Mouse (Mus musculus) kidney, postnatal 25 days (tissue): ENCODE measurements at regions not wholly inside any gene's neighbourhood (a gene's known extent, or its start where the extent isn't known, plus 50 kb on each side); places are given as distances from the start of the nearest gene placed in this dataset.

Source experiments
- DNase-seq, 2 experiments: peaks; one replicate each; pipeline ENCODE4 v3.0.0; 2021; ENCODE audit warnings: mixed read lengths in 2 of 2

- DNase-seq = peak; percentile 62 to 66
Measured at GRCm38 (mm10) chr15:93699971-93700370, 104.3 kb upstream of the Prickle1 start.

- DNase-seq = no peak
Measured at GRCm38 (mm10) chr15:93698182-93698822, 102.6 kb upstream of the Prickle1 start.

DNA sequence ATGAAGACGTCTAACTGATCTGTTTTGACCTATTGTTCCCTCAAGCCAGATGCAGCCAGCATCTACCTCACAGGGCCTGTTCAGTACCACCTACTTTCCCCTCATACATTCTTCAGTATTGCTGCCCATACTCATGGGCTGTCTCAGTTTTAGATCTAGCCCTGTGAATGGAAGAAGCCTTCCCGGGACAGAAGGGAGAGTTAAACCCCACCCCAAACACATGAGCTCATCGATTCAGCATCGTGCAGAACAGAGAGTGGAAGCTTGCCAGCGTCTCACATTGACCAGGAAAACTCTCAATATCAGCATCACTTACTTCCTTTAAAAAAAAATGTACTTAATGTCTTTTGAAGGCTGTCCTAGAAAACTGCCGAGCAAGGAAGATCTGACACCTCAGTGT is 95.0 kb upstream of the Prickle1 start:
- no peak for DNase-seq

DNA sequence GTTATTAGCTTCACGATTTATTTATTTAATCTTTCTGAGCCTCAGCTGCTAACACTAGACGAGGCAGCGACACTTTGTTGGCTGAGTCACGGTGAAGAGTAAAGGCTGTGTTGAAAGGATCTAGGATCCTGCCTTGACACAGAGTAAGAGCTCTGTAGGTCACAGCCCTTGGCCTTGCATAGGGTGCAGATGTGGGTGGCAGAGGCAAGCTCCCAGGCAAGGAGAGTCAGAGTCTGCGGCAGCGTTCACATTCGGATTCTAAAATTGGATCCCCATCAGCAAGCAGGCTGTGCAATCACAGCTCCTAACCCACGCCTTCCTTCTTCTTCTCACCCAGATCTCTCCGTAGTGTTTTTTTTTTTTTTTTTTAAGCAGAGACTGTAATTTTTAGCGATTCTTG is 94.3 kb upstream of the Prickle1 start:
- no peak for DNase-seq

DNA sequence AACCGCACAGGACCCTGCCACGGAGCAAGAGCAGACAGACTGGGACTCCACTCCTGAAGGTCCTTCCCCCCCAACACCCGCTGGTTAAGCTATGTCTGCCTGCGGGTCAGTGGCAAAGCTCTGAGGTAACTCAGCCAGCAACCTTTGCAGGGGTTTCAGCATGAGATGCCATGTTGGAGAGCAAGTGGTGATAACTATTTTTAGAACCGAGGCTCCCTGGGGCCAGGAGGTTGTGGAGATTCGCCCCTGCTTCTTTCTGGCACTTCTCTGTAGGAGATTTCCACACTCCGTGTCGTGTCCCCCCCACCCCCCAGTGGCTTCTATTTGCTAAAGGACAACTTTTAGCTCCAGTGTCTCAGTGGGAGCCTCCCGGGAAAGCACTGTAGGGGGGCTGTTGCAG is 90.7 kb upstream of the Prickle1 start:
- no peak for DNase-seq

GRCm38 (mm10) chr15:93681602-93682001 is 85.9 kb upstream of the Prickle1 start:
- DNase-seq = no peak

DNA sequence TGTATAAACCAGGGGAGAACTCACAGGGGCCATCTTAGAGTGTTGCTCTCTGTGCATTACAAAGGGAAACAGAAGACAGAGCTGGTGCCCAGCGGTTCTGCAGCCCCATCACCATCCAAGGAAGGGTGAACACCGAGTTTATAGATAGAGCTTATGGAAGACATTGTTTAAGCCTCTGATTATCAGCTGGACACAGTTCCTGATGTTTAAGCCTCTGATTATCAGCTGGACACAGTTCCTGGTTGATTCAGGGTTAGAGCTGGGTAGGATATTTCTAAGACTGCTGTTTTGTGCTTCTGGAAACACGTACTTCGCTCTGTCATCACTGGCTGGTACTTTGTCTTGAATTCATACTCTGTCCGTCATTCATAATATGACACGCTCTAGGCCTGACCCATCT is 79.9 kb upstream of the Prickle1 start:
- no peak for DNase-seq

- no peak for DNase-seq
Measured at GRCm38 (mm10) chr15:93673976-93674375, 78.3 kb upstream of the Prickle1 start.

- no peak for DNase-seq
Measured at GRCm38 (mm10) chr15:93663876-93664275, 68.2 kb upstream of the Prickle1 start.

GRCm38 (mm10) chr15:93662601-93663000 is 66.9 kb upstream of the Prickle1 start:
- no peak for DNase-seq

- DNase-seq = no peak
Measured at GRCm38 (mm10) chr15:93661801-93662200, 66.1 kb upstream of the Prickle1 start.

DNA sequence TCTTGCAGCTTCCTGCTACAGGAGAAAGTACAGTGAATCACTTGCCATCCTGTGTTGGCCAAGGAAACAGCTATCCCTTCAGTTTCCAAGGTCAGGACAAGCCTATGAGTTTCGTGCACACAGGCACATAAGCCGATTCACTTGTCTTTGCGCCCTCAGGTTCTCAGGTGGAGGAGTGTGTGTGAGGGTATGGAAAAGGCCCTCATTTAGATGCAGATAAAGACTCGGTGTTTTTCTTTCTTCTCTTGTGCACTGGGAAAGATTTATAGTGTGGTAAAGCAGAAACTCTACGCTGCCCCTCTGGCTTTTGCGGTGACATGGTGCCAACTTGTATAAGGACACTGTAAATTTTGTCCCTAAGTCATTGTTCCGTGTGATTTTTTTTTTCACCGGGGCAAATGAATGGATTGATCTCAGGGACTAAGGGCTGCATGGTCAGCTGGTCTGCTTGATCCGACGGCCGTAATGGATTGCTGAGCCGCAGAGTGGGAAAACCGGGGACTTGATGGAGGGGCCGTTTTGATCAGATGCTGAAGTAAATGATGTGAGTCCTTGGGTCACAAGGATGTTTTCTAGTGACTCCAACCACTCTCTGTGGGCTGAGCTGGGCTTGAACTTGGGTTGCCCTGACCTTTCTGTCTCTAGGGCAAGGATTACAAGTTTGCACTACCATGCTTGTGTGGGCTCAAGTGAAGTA is 65.4 kb upstream of the Prickle1 start:
- DNase-seq = no peak

DNA sequence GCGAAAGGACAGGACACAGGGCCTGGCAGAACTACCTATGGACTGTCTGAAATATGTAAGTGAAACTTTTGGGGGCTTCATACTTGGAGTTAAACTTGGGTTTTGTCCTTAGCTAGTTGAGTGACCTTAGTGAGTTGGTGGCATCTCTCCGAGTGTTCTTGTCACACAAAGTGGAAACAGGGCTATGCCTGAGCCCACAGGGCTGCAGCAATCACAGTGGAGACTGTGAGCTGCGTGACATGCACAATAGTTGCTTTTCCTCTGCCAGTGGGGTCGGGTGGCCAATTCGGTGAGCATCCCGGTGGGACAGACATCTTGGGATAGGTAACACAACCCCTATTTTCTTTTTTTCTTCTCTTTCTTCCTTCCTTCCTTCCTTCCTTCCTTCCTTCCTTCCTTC is 61.5 kb upstream of the Prickle1 start:
- DNase-seq = no peak

DNA sequence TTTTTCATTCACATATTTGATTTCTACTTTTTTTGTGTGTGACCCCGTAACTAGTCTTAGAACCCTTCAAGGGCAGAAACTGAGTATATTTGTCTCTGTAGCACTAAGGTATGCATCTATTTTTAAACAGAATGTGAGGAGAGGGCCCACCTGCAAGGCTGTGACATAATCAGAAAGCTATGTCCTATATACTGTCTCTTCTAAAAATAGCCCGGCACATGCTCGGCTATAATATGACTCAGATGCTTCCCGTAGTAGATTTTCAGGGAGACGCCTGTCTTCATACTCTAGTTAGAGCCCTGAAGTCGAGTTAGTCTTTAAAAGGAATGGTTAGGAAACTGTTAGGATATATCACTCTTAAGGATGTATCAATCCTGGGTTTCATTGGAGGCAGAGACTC is 61.0 kb upstream of the Prickle1 start:
- DNase-seq = no peak

DNA sequence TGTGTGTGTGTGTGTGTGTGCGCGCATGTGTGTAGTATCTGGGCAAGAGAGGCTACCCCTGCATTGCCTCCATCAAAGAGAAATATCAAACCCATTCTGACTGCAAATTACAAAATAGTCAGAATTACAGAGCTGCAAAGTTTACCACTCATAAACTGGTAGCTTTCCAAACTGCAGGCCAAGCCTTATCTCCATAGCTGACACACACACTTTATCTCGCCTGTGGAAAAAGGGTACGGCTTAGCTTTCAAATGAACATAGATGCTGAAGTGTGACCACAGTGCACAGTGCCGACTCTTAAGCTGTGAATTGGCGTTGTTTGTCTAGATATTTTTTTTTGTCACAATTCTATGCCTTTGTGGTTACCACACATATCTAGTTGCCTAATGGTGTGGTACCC is 60.1 kb upstream of the Prickle1 start:
- no peak for DNase-seq

DNA sequence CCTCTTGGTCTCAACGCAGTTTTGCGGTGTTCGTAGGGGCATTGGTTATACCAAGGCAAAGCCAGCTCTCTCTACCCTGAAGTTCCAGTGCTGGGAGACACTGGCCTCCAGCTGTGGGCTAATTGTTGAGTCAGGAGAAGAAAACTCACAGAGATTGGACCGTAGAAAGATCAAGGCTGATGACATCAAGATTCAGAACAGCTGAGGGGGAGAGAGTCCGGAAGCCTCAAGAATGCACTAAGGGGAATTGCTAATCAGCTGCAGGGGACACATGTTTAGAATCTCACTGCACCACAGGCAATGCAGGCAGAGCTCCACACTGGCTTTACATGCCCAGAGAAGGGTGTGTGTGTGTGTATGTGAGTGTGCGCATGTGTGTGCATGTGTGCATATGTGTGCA is 59.6 kb upstream of the Prickle1 start:
- no peak for DNase-seq

DNA sequence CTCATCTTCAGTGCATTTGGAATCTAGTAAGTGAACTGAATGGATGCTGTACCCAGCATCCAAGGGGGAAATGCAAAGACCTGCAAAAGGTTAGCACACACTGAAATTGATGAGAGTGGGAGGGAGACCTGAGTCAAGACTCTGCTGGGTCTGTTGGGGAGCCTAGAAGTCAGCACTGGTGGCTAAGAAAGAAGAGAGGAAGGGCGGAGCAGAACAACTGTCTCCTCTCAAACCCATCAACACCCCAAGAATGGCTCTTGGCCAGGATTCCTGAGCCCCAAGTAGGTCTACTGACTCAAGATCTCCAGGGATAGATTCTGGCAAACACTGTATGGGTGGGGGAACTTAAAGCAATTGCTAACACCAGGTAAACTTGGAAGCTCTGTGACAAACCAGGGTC is 57.7 kb upstream of the Prickle1 start:
- DNase-seq = no peak

DNA sequence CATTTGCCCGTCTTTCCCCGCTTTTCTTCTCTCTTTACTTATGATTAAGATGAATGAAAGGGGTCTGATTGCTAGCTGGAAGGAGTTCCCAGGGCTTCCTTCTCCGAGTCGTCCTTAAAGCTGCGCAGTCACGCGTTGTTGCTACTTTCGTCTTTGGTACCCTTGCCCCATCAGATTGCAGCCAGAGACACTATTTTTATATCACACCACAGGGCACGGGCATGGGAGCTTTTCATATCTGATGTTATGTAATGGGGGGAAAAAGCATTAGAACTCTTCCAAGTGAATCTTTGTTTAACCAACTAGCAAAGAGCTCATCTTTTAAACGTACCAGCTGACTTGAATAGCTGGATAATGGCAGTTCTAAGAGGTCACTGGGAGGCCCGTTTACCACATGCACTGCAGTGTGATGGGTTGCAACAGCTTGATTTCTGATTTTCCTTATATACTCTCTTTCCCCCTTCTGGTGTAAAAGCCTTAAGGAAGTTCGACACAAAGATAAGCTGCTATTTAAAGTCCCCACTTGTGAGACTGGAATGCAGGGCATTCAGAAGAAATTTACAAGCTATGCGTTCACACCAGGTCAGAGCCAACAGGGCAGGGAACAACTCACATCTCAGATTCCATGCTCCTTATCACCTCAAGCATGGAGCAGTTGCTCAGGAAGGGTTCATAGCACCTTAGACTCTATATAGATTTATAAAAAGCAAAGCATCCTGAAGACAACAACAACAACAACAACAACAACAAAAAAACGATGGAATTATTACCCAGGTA is 55.5 kb upstream of the Prickle1 start:
- no peak for DNase-seq

DNA sequence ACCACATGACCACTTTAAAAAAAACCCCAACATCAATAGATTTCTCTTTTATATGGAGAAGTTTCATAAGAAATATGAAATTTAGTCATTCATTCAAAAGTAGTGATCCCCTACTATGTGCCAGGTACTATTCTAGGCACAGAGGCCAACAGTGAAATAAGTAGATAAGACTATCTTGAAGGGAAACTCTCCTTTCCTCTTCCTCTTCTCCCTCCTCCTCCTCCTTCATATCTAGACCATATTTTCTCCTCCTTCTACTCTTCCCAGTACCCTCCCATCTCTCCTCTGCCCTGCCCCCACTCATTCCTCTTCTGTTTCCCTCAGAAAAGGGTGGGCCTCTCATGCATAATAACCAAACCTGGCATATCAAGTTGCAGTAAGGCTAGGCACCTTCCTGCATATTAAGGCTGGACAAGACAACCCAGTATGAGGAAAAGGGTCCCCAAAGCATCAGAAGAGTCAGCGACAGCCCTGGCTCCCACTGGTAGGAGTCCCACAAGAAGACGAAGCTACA is 54.4 kb upstream of the Prickle1 start:
- no peak for DNase-seq

GRCm38 (mm10) chr15:93648646-93649045 is 53.0 kb upstream of the Prickle1 start:
- no peak for DNase-seq

GRCm38 (mm10) chr15:93646820-93647219 is 51.1 kb upstream of the Prickle1 start:
- no peak for DNase-seq

- no peak for DNase-seq
Measured at GRCm38 (mm10) chr15:93645950-93646349, 50.3 kb upstream of the Prickle1 start.
